In the genomic region with DNA sequence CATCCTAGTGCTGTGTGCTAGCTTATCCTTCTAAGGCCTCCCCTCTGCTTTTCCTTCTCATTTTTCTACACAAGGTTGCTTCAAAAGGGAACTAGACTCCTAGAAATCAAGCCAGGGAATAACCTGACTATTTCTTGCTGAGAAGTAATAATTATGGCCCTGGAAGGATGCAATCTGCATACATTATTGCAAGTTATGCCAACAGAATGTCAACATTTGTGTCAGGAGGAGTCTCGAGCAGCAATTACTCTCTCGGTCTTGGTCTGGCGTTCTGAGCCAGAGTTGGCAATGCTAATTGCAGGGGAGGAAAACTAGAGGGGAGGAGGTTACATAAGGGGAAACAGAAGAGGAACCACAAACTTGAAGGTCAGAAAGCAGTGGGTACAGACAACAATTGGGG, we compare ENCODE assay signal across 22 mouse cellular contexts.
"Had no signal": no experiment of that assay in that cellular context is flagged by ENCODE, and none has a peak within 500 bp of the region (broad histone marks: within the 10 kb centered on the region; RNA-seq: fewer than 3 reads in every experiment).

No protein-coding gene starts in this region.

- H3K4me2 ChIP-seq: limb, embryonic 13.5 days; liver, embryonic 12.5 days; liver, embryonic 15.5 days; midbrain, embryonic 11.5 days; neural tube, embryonic 12.5 days; neural tube, embryonic 15.5 days; stomach, embryonic 15.5 days had no signal

- H3K27ac ChIP-seq: kidney, postnatal 0 days; layer of hippocampus, adult 2 months; limb, embryonic 10.5 days; limb, embryonic 13.5 days; liver, embryonic 12.5 days; liver, embryonic 15.5 days; neural tube, embryonic 12.5 days; neural tube, embryonic 15.5 days; stomach, embryonic 15.5 days had no signal

- H3K4me1 ChIP-seq: limb, embryonic 10.5 days; limb, embryonic 13.5 days; liver, embryonic 12.5 days; liver, embryonic 15.5 days; neural tube, embryonic 12.5 days; neural tube, embryonic 15.5 days; stomach, embryonic 15.5 days had no signal

- H3K36me3 ChIP-seq: limb, embryonic 10.5 days; limb, embryonic 13.5 days; liver, embryonic 12.5 days; liver, embryonic 15.5 days; neural tube, embryonic 12.5 days; neural tube, embryonic 15.5 days; stomach, embryonic 15.5 days had no signal

- DNase-seq: kidney, adult 9 months; kidney, postnatal 25 days; layer of hippocampus, adult 9-11 months; liver; lung, adult 18-20 months; lung, postnatal 14 days; lung, postnatal 4 days; midbrain, embryonic 14.5 days; retina, postnatal 1 day; right cerebral cortex, postnatal 25 days; spleen, adult 18-20 months; thymus, postnatal 25 days had no signal

- H3K27me3 ChIP-seq: limb, embryonic 13.5 days; liver, embryonic 12.5 days; liver, embryonic 15.5 days; neural tube, embryonic 12.5 days; neural tube, embryonic 15.5 days; stomach, embryonic 15.5 days had no signal

- ATAC-seq: liver, embryonic 12.5 days had no signal

- H3K9ac ChIP-seq: limb, embryonic 13.5 days; liver, embryonic 12.5 days; liver, embryonic 15.5 days; neural tube, embryonic 12.5 days; neural tube, embryonic 15.5 days; stomach, embryonic 15.5 days had no signal

- H3K4me3 ChIP-seq: layer of hippocampus, adult 2 months; limb, embryonic 10.5 days; limb, embryonic 13.5 days; liver, embryonic 12.5 days; liver, embryonic 15.5 days; neural tube, embryonic 12.5 days; neural tube, embryonic 15.5 days; stomach, embryonic 15.5 days had no signal

- H3K9me3 ChIP-seq: limb, embryonic 10.5 days; limb, embryonic 13.5 days; liver, embryonic 12.5 days; liver, embryonic 15.5 days; neural tube, embryonic 12.5 days; neural tube, embryonic 15.5 days; stomach, embryonic 15.5 days had no signal
